Mouse (Mus musculus) gastrocnemius, adult 8-10 months (tissue): ENCODE measurements around the gene Slco3a1. TPM values are rescaled to one million over a fixed set of nuclear protein-coding genes. Genes with fewer than 3 reads are reported as not detected.

Experiments used
- DNase-seq, 2 experiments: peaks; one replicate each; pipeline ENCODE4 v3.0.0; 2022; ENCODE audit warnings: low spot score in 2 of 2
- microRNA-seq: library from miRNA; unstranded; fragments of <30 nt; microRNA quantifications from one replicate; pipeline ENCODE4 v1.2.0, GENCODE M21; 2022
- total RNA-seq, 4 experiments: library from RNA; stranded (reverse); gene quantifications; 2 replicates each; pipeline ENCODE4 v1.2.4; 2022

The Slco3a1 gene
- total RNA-seq, 4 experiments from 2014 or later = 64.6 to 75.6 (median 69.4) TPM

DNA sequence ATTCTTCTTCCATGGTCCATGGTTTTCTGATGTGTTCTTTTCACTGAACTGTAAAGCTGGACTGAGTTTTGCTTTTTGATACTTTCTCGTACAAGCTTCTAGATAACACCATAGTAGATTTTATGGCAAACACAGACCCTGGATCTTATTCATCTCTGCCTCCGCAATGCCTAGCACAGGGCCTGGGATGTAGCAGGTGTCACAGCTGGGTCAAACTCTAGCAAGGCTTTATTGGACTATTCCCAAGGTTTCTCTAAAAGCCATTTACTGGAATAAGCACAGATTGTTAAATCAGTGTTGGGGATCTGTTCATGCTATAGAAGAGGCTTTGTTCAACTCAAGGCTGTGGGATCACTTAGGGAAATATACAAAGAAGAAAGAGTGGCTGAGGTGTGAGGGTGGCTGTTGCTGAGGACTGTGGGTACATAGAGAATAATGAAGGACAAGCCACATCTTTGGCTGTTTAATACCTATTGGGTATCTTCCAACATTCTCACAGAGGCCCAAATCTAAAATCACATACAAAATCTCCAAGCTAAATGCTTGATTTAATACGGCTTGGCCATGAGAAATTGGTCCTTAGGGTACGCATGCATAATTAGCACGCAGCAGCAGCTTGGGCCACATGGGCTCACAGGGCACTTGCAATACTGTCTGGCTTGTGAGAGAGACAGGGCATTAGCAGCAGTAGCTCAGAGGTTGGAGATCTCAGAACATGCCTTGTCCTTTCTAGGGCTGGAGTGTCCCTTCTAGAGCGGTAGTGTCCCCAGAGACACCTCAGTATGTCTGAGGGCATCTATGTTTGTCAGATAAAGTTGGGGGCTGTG is 241.1 kb downstream of the Slco3a1 start:
- no peak for DNase-seq

DNA sequence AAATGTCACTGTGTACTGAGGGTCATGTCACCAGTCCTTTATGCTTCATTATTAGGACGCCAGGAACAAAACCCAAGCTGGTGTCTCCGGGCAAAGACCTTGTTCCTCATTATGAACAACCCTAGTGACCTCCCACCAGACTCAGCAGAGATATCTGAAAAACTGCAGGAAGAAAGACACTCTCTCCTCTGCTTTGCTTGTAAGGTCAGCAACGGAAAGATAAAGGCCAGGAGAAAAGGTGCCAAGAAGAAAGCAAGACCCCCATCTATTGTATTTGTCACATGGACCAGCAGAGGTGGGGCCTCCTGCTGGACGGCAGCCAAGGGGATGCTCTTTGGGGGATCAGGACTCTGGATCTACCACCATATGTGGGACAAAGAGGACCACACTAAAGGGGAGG is 243.0 kb downstream of the Slco3a1 start:
- DNase-seq = no peak

DNA sequence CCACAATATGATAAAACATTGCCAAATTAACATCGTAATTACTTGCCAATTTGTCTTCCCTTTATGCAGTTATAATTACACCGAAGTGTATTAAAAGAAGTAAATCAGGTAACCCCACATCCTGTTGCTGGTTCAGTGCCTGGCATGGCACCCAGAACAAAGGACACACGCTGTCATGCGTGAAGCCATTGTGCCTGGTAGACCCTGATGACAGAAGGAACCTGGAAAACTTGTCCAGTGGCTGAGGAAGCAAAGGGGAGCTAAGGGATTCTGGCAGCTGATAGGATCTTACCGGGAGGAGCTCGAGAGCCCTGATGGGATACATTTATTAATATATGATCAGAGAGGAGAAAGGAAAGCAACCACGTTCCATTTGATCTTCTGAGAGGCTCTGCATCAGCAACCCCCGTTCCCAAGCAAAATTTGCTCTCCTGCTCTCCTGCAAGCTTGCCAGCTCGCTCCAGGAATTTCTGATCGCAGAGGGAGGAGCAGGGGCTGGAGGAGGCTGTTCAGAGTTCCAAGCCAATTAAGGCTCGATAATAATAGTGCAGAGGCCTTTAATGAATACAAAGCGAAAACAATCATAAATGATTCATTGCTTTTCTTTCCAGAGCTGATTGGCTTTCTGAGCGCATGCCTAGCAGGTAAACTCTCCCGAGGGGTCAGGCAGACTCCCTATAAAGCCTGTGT is 250.8 kb downstream of the Slco3a1 start:
- no peak for DNase-seq

DNA sequence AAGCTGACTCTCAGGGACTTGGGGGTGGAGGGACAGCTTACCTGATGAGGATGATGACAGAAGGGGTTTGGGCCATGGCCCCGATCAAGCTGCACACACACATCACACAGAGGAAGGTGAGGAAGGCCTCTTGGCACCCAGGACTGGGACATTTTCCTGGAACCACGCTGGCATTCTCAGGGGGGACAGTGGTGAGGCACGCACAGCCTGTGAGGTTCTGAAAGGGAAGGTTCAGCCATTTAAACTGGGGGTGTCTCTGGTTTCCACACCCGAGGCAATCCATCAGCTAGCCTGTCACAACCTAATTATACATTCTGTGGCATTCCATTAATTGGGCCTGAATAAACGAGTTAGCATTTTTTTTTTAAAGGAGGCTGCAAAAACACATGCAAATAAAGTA is 251.5 kb downstream of the Slco3a1 start:
- DNase-seq = no peak

DNA sequence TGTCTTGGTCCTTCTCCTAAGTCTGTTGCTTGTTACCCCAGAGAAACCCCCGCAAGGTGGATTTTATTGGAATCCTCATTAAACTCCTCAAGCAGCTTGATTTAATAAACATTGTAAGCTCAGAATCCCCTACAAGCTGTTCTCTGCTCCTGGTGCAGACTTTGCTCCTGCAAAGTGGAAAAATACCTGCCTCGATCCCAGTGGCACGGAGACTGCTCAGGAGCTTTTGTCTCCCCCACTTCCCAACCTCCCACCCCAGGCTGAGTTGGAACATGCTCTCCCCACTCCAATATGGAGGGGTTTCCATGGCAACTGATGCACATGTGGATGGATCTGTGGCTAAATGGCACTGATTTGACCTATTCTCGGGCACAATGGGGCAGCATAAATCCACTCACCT is 268.0 kb downstream of the Slco3a1 start:
- DNase-seq = no peak

DNA sequence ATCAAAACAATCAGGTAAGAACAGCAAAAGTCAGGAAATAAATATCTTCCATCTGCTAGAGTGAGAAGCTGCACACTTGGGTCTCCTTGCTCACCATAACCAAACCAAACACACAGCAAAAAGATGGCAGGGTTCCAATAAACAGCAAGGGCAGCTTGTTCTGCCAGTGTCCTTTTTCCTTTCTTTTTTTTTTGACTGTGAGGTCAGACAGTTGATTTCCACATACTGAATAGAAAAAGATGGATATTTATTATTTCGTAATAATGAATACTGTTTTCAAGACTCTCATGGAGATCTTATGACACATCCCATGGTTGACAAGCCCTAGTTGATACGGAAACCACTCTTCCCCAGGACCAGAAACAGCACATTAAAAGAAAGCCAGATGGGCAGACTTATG is 274.2 kb downstream of the Slco3a1 start:
- no peak for DNase-seq

DNA sequence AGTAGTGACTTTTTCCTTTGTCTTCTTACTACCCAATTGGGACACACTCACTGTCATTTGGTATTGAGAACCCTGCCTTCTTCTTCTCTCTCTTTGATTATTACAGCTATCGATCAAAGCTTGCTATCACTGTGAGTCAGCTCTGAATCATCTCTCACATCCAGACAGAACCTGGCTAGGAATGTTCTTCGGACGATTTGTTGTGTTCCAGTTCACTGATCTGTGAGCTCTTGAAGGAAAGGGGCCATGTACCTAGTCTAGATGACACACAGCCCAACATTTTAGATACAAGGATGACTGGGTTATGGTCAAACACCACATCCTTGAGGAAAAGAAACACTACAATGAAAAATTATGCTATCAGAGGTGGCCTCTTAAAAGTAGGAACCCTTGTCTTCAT is 275.2 kb downstream of the Slco3a1 start:
- no peak for DNase-seq

DNA sequence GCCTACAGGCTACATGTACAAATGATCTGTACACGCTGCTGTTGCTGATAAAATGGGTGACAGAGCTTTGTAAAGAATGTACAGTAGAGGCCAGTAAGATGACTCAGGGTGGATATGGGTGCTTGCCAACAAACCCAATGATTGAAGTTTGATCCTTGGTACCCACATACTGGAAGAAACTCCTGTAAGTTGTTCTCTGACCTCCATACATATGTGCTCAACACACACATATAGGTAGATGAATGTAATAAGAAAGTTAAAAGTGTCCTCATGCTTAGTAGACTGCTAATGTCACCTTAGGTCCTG is 284.5 kb downstream of the Slco3a1 start:
- no peak for DNase-seq

DNA sequence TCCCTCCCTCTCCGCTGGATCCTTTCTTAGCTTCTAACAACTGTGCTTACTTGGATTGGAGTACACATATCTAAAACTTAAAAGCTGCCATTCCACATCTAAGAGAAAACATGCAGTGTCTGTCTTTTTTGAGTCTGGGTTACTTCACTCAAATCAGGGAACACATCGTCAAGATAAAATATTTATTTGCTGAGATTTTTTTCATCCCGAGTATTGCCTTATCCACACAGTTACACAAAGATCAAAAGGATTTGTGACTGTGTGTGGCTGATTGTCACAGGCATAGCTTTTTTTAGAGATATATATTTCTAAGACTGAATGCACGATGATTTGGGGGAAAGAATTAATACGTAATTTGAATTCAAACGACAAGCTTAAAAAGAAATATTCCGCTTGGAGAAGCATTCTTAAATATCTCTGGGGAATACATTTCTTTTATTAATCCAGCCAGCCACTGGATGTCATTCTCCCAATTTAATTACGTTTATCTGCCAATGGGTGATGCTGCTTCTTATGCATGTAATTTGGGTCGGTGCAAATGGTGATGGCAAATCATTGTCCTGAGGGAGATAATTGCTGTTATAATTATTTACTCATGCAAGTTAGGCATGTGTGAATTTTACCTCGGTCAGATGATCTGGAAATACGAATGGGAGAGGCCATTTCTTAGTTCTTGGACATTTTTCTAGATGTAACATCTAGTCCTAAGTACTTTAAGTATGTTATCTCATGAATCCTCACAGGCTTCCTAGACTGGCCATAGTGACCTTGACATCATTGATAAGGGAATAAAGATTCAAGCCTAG is 285.1 kb downstream of the Slco3a1 start:
- no peak for DNase-seq

DNA sequence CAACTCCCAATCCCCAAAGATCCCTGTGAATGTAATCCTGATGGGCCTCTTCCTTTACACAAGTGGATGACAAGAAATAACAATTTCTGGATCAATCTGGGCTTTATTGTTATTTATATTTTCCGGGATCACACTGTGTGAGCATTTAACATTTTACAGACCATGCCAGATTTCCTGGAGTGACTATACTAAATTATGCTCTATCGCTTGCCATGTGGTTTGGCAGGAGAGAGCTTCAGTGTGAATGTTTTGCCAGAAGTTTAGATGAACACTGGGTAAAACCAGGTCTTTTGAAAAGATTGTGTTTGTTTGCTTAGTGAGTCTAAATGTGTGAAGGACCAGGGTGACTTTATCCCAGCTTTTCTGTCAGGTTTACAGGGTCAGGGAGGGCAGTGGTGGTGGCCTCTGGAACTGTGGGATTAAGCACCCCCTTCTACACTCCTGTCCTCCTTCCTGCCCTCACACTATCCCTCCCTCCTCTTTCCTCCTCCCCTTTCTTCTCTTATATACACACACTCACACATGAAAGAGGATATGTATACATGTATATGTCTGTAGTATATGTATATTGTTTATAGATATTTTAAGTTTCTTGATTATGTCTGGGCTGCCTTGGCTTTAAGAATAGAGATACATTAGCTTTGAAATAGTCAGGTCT is 287.9 kb downstream of the Slco3a1 start:
- DNase-seq = no peak

DNA sequence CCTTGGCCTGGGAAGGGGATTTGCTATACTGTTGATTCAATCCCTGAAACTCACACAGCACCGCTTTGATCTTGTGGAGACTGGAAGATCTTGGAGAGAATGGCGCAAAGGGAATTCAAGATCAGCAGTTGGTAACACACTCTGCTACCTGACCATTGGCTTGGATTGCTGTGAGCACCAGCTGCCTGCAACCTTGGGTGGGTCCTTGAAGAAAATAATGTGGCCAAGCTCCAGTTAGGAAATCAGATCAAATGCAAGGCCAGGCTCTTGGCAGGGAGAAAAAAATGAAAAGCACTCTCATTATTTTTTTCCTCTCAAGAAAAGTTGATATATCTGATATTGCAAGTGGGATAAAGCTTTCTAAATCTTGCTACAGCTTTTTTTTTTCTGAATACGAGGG is 298.3 kb downstream of the Slco3a1 start:
- no peak for DNase-seq

DNA sequence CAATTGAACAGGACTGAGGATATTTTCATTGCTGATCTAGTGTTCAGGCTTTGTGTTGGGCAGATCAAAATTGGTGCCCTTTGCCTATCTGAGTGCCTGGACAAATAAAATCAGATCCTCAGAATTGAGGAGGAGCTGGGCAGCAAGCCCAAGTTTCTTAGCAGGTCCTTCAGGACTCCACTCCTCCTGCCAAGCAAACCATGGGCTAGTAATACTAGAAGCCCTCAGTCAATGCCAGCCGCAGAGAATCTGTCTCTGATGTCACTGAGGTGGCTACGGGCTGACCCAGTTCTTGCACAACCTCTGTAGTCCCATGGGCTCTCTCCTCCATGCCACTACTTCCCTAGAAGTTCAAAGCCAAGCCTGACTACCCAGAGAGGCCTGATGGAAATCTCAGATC is 302.5 kb downstream of the Slco3a1 start:
- DNase-seq = peak; percentile 54 to 72

DNA sequence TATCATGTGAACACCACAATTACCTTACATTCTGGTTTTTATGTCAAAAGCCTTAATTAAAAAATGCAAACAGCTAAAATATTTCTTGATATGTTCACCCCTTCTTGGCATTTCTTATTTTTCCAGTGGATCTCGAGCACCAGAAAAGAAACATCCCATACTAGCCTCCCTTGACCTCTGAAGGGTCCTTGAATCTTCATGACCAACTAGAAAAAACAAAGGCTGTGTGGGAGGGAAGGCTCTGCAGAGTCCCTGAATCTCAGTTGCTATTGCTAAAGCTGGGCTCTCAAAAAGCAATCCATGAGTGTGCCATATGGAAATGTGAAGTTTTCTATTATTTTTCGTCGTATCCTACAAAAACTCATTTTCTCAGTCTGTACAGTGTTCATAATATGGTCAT is 313.3 kb downstream of the Slco3a1 start:
- no peak for DNase-seq

DNA sequence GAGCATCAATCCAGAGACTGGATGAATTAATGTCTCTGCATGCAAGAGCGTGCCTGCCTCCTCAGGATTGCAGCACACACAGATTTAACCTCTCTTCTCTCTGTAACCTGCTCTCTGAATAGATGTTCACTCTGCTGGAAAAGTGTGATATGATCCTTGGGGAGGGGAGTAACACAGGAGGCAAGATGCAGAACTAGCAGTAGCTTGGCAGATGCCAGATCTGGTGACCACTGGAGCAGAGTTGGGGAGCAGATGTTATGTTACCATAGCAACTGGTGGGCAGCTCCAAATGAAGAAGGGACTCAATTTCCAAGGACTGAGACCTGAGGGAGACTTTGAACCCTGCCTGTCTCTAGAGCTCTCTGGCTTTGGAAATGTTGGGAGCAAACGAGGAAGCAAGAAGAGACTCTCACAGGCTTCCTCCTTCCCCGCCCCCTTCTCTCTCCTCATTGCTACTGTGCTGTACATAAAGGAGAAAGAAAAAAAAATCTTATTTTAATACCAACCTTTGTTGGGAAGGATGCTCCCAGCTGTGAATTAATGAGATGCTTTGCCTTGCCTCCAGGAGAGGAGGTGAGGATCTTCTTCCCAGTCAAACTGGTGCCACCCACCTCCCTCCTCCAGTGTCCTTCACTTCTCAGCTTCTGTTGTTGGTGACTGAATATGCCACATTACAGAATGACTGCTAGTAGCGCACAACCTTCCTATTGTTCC is 314.0 kb downstream of the Slco3a1 start:
- no peak for DNase-seq

Small RNAs within 50 kb of the gene (microRNA-seq; reads per million reads assigned to microRNA genes)
- gene Gm27459 = not detected
